Mouse (Mus musculus) embryonic facial prominence, embryonic 13.5 days (tissue): Measurements from ENCODE around the gene Tdrd12. TPM values are rescaled to one million over a fixed set of nuclear protein-coding genes. Genes with fewer than 3 reads are reported as not detected.
"Not testable (repeated sequence)": the region's sequence is repeated elsewhere in the genome, so short reads cannot be mapped to it uniquely, and the experiment has no call there.

Experiments
- ATAC-seq: fragments of 200-750 bp; cut with Nextera tagmentation; 2 replicates; pipeline ENCODE4 v1.8.0; 2017; ENCODE audit warnings: low read depth; ENCODE audit not compliant: insufficient number of reproducible peaks, insufficient read depth, low FRiP score, low TSS enrichment
- H3K27ac ChIP-seq: fragments of 300-500 bp; sonication (generic); 2 replicates; pipeline ENCODE4 v1.5.1; 2015; ENCODE audit warnings: moderate library complexity, mild to moderate bottlenecking, inconsistent platforms
- H3K27me3 ChIP-seq: fragments of 300-500 bp; sonication (generic); 2 replicates; pipeline ENCODE4 v1.6.1; 2015; ENCODE audit warnings: mild to moderate bottlenecking, inconsistent platforms
- H3K36me3 ChIP-seq: fragments of 300-500 bp; sonication (generic); 2 replicates; pipeline ENCODE4 v1.6.1; 2015; ENCODE audit warnings: mild to moderate bottlenecking, inconsistent platforms
- H3K4me1 ChIP-seq: fragments of 300-500 bp; sonication (generic); 2 replicates; pipeline ENCODE4 v1.6.1; 2015; ENCODE audit warnings: inconsistent platforms
- H3K4me2 ChIP-seq: fragments of 300-500 bp; sonication (generic); 2 replicates; pipeline ENCODE4 v1.6.1; 2015; ENCODE audit warnings: moderate library complexity, mild to moderate bottlenecking, inconsistent platforms
- H3K4me3 ChIP-seq: fragments of 300-500 bp; sonication (generic); 2 replicates; pipeline ENCODE4 v1.5.1; 2015; ENCODE audit warnings: mild to moderate bottlenecking, inconsistent platforms
- H3K9ac ChIP-seq: fragments of 300-500 bp; sonication (generic); 2 replicates; pipeline ENCODE4 v1.6.1; 2015; ENCODE audit warnings: mild to moderate bottlenecking, inconsistent platforms
- H3K9me3 ChIP-seq: fragments of 300-500 bp; sonication (generic); 2 replicates; pipeline ENCODE4 v1.6.1; 2016; ENCODE audit warnings: inconsistent platforms
- WGBS: fragments of 180-500 bp; shearing (Covaris S2); methylation state at CpG from one replicate; pipeline ENCODE4 v1.1.7; 2015; ENCODE audit warnings: mixed read lengths; 5-methylcytosine and 5-hydroxymethylcytosine counted together
- polyA plus RNA-seq: library from polyadenylated mRNA; unstranded; fragments of >200 nt; fragmentation: Nextera tagmentation; extraction: Ambion mirVana; gene quantifications from 2 replicates; pipeline ENCODE4 v1.2.1, GENCODE M21; 2015

Gene Tdrd12
- polyA plus RNA-seq, 1 experiment from 2014 or later = 0.76 TPM

DNA sequence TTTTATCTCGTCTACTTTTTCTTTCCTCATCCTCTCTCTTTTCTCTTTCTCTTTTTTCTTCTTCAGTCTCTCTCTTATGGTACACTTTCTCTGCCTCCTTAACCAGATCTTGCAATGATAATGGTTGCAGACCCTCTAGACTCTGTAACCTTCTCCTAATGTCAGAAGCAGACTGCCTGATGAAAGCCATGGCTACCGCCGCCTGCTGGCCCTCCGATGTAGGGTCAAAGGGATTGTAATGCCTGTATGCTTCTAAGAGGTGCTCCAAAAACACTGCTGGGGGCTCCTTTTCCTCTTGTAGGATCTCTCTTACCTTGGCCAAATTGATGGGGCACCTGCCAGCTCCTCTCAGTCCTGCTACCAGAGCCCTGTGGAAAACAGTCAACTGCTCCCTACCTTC lies 32.2 kb upstream of the Tdrd12 start:
- H3K4me3 ChIP-seq, H3K9me3 ChIP-seq, H3K4me1 ChIP-seq, H3K36me3 ChIP-seq, H3K9ac ChIP-seq, ATAC-seq, H3K27ac ChIP-seq, H3K4me2 ChIP-seq, H3K27me3 ChIP-seq: not testable (repeated sequence)
- WGBS = 93% methylated on average over 4 of the region's 4 CpGs

DNA sequence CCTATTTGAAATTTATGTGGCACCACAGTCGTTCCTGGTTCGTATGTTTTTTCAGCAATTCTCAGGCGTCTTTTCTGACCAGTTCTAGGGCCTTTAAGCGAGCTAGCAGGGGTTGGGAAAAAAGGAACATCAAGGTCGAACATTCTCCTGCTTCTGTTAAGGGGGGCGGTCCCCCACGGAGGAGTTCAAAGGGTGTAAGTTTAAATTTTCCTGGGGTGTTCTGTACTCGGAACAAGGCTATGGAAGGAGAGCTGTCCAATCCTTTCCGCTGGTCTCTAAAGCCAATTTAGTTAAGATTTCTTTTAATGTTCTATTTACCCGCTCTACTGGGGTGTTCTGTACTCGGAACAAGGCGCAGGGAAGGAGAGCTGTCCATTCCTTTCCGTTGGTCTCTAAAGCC lies 28.4 kb upstream of the Tdrd12 start:
- not testable (repeated sequence) for H3K4me1 ChIP-seq, H3K9me3 ChIP-seq, H3K4me2 ChIP-seq, H3K27ac ChIP-seq, ATAC-seq, H3K9ac ChIP-seq, H3K4me3 ChIP-seq, H3K27me3 ChIP-seq, H3K36me3 ChIP-seq
- 78% methylated on average over 13 of the region's 13 CpGs for WGBS

DNA sequence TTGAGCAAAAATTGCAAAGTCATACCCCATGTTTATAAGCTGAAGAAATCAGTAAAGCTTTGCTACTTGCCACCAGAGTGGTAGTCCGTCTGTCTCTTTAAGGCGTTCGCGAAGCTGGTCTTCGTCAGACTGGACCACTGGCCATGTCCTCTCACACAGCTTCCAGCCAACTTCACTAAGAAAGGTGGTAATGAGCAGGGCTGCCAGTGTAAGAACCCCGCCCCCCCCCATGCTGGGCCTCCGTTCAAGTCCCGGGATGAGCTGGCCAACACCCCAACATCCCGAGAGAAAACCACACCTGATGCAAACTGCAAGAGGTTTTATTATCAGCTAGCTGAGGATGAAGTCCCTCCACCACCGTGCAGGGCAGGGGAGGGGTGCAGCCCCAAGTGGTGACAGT lies 27.3 kb upstream of the Tdrd12 start:
- not testable (repeated sequence) for H3K9me3 ChIP-seq, H3K9ac ChIP-seq, ATAC-seq, H3K36me3 ChIP-seq, H3K27me3 ChIP-seq, H3K4me2 ChIP-seq, H3K27ac ChIP-seq, H3K4me1 ChIP-seq, H3K4me3 ChIP-seq
- 89% methylated on average over 10 of the region's 10 CpGs for WGBS

DNA sequence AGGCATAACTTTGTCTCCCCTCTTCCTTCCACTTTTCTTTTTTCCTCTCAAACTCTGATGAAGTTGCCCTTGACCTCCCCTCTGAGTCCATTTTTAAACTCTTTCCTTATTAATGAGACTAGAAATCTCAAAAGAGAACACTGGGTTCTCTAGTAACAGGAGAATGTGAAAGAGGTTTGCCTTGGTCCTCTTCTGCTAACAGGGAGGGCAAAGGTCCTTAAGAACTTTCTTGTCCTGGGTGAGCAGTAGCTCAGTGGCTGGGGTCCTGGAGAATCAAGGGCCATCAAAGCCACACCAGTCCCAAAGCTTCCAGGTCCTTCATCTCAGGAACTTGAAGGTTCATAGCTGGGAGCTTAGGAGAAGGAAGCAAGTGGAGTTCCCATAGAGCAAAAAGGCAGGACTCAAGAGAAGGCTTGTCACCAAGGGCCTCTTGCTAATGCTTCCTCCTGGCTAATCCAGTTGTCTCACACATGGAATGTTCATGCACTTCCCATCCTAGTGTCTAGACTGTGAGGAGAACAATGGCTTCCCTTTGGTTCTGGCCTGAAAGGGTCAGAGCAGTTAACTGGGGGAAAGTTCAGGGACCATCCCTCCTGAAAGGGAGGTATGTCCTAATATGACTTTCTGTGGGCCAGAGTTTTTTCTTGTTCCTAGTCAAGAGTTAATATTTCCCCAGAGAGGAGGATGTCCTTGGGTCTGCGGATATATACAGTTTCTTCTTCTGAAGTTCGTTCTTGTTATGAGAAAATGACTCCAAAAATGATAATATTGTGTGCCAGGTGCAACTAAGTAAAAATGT lies 26.7 kb upstream of the Tdrd12 start:
- no peak overlapping the region for H3K4me3 ChIP-seq

DNA sequence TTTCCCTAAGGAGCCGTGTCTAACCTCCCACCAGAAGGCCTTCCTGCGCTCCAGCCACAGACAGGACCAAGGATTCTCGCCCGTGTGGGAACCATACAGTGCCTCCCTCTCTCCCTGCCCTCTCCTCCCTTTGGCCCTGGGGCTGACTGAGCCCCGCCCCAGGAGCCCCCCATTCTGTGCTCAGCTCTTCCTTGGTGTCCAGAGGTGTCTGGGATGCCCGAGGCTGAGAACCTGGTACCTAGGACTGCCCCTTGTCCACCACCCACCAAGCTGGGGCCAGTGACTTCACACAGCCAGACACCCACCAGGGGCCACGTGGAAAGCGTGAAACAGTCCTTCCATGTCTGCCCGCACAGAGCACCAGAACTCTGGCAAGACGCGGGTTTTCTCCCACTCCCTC lies 25.5 kb upstream of the Tdrd12 start:
- no peak overlapping the region for H3K27ac ChIP-seq
- ATAC-seq = no peak
- H3K4me2 ChIP-seq = no peak overlapping the region

More for the DNA sequence above, 26.7 kb upstream of the Tdrd12 start:
- H3K27me3 ChIP-seq = no peaks in the 10 kb centered on the region
- H3K4me2 ChIP-seq = no peak overlapping the region
- H3K4me1 ChIP-seq = 0 out of 2 replicates have a peak, but pooled peaks cover 6% of the 10 kb centered on the region
- H3K27ac ChIP-seq = no peak overlapping the region
- no peak for ATAC-seq
- H3K36me3 ChIP-seq = no peaks in the 10 kb centered on the region
- H3K9ac ChIP-seq = no peak overlapping the region
- no peaks in the 10 kb centered on the region for H3K9me3 ChIP-seq
- WGBS = 87% methylated on average over 2 of the region's 2 CpGs

DNA sequence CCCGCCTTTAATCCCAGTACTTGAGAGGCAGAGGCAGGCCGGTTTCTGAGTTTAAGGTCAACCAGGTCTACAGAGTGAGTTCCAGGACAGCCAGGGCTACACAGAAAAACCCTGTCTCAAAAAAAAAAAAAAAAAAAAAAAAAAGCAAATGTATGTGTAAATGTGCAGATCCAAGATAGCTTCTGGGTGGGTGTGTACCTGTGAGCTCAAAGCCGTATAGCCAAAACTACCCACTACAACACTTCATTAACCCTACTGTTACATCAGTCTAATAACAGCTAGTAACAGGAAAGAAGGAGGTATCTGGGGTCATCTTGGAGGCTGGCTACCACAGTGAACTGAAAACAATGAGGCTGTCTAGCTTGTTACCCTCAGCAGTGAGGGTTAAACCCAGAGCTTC lies 22.3 kb upstream of the Tdrd12 start:
- Histone ChIP-seq H3K4me3 (no peak overlapping the region), H3K4me1 (peaks cover 12% of the 10 kb centered on the region), H3K27me3 (no peaks in the 10 kb centered on the region), H3K36me3 (no peaks in the 10 kb centered on the region), H3K9me3 (no peaks in the 10 kb centered on the region), H3K9ac (no peak overlapping the region), H3K4me2 (no peak overlapping the region), H3K27ac (no peak overlapping the region)
- WGBS = 87% methylated on average over 3 of the region's 3 CpGs
- ATAC-seq = no peak

More for the DNA sequence above, 25.5 kb upstream of the Tdrd12 start:
- H3K4me3 ChIP-seq = no peak overlapping the region
- no peaks in the 10 kb centered on the region for H3K9me3 ChIP-seq
- H3K27me3 ChIP-seq = no peaks in the 10 kb centered on the region
- H3K4me1 ChIP-seq = 0 out of 2 replicates have a peak, but pooled peaks cover 6% of the 10 kb centered on the region
- WGBS = 66% methylated on average over 11 of the region's 11 CpGs
- H3K9ac ChIP-seq = no peak overlapping the region
- no peaks in the 10 kb centered on the region for H3K36me3 ChIP-seq

DNA sequence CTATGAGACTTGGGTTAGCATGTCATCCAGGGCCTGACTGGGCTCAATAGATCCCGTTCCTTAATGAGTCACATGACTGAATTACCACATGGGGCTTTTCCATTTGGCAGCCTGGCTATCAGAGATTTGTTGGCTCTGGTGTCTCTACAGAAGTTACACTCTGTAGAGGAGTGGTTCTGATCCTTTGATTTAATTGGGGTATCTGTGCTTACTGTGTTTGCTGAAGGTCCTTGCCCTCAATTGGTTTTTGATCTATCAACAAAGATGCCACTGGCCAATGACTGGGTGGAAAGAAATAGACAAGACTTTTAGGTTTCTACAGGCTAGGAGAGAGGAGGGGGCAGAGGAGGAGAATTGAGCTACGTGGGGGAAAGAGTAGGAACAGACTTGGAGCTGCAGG lies 21.1 kb upstream of the Tdrd12 start:
- H3K9me3 ChIP-seq = no peaks in the 10 kb centered on the region
- H3K4me3 ChIP-seq = no peak overlapping the region
- no peak for ATAC-seq
- 54% methylated on average over 2 of the region's 2 CpGs for WGBS
- H3K4me2 ChIP-seq = no peak overlapping the region
- H3K9ac ChIP-seq = no peak overlapping the region
- peaks cover 21% of the 10 kb centered on the region for H3K4me1 ChIP-seq
- no peaks in the 10 kb centered on the region for H3K27me3 ChIP-seq
- no peak overlapping the region for H3K27ac ChIP-seq
- H3K36me3 ChIP-seq = no peaks in the 10 kb centered on the region

DNA sequence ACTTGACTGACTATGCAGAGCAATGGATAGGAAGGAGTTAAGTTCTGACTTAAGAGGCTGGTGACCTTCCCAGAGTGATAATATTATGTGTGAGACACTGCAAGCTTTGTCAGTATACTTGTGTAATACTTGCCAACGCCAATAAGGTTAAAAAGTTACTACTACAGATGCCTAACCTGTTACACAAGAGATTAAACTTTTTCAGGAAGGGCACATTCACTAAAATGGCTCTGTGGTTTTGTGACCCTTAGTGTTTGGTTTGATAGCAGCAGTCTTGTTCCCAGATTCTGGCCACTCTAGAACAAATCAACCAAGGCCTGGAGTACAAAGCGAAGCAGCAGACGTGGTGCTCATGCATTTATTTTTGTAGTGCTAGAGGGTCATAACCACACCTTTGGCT lies 20.0 kb upstream of the Tdrd12 start:
- no peak overlapping the region for H3K27ac ChIP-seq
- no peaks in the 10 kb centered on the region for H3K9me3 ChIP-seq
- peaks cover 21% of the 10 kb centered on the region for H3K4me1 ChIP-seq
- no peaks in the 10 kb centered on the region for H3K27me3 ChIP-seq
- no peak overlapping the region for H3K4me2 ChIP-seq
- 83% methylated on average over 3 of the region's 3 CpGs for WGBS
- ATAC-seq = no peak
- H3K4me3 ChIP-seq = no peak overlapping the region
- no peaks in the 10 kb centered on the region for H3K36me3 ChIP-seq
- no peak overlapping the region for H3K9ac ChIP-seq

DNA sequence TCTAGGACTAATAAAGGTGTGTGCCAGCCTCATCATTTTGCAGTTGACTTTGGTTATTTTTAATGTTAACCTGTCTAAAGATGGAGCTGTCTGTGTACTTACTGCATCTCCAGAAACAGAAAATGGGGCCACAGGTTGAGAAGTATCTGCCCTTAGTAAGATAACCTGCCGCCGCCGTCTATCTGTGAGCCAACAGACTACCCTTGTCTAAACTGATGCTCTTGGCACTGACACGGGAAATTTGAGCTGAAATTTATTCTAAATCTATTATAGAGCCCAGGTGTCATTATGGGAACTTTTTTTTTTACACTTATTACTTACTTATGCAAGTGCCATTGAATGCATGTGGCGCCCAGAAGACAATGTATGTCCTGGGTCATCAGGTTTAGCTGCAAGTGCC lies 19.4 kb upstream of the Tdrd12 start:
- no peaks in the 10 kb centered on the region for H3K9me3 ChIP-seq
- 90% methylated on average over 5 of the region's 5 CpGs for WGBS
- H3K4me2 ChIP-seq = no peak overlapping the region
- no peak overlapping the region for H3K4me3 ChIP-seq
- H3K36me3 ChIP-seq = no peaks in the 10 kb centered on the region
- no peaks in the 10 kb centered on the region for H3K27me3 ChIP-seq
- H3K9ac ChIP-seq = no peak overlapping the region
- H3K27ac ChIP-seq = no peak overlapping the region
- no peak for ATAC-seq
- H3K4me1 ChIP-seq = peaks cover 21% of the 10 kb centered on the region

DNA sequence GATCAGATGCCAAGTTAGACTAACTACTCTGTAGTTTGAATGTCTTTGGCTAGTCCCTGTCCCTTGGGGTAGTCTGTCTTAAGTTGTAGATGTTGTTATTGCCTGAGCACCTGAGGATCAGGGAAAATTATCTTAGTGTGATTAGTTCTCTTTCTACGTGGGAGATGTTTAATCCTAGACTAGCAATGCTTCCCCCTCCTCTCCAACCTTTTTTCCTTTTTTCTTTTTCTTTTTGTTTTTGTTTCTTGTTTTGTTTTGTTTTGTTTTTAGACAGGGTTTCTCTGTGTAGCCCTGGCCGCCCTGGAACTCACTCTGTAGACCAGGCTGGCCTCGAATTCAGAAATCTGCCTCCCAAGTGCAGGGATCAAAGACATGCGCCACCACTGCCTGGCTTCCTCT lies 18.7 kb upstream of the Tdrd12 start, which contains the start of gene Nudt19:
Nudt19 (minus strand) TSS at position 100 of the 399 bp plus-strand sequence.
- H3K36me3 ChIP-seq = peaks cover 3% of the 10 kb centered on the region
- 70% methylated on average over 4 of the region's 4 CpGs for WGBS
- peak within 1 kb of the TSS; percentile 93 for H3K9ac ChIP-seq
- peak within 1 kb of the TSS; percentile 89 for H3K4me2 ChIP-seq
- no peaks in the 10 kb centered on the region for H3K27me3 ChIP-seq
- H3K9me3 ChIP-seq = no peaks in the 10 kb centered on the region
- H3K4me3 ChIP-seq = peak within 1 kb of the TSS; percentile 76
- no peak for ATAC-seq
- H3K4me1 ChIP-seq = peaks cover 21% of the 10 kb centered on the region
- peak within 1 kb of the TSS; percentile 93 for H3K27ac ChIP-seq

DNA sequence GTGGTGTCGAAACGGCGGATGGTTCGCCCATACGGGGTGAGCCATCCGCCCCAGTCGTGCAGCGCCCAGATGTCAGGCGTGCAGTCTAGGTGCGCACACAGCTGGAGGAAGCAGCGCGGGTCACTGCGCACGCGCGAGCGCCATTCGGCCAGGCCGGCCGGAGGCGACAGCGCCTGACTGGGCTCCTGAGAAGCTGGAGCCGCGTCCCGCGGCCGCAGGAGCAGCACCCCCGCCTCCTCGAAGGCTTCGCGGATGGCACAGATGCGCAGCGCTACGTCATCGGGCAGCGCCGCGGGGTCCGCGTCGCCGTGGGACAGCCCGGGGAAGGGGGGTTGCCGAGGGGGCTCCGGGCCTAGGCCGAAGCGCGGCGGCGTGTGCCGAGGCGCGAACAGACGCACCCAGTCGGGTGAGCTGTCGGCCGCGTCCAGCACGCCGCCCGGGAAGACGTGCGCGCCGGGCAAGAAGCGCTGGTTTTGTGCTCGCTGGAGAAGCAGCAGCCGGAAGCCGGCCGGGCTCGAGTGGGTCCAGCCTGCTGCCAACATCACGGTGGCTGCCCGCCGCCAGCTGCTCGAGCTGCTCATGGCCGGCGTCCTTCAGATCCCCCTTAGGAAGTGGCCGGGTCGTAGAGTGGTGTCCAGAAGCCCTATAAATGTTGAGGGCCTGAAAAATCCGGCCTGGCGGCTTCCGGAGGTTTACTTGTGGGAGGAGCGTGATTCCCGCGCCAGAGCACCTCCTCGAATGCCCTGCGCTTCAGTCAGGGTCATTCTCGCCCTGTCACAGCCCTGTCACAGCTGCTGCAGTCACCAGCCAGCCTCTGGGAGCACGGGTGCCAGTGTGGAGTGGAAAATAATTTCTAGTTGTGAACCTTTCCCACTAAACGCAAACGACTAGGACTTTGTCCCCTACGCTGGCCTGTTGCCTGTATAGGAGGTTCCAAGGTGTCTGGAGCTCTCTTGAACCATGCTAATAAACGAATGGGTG lies 18.0 kb upstream of the Tdrd12 start:
- ATAC-seq = peak; percentile 88
- peaks cover 16% of the 10 kb centered on the region for H3K4me1 ChIP-seq
- H3K4me2 ChIP-seq = peak overlapping the region; percentile 89
- peaks cover 10% of the 10 kb centered on the region for H3K36me3 ChIP-seq
- H3K9me3 ChIP-seq = no peaks in the 10 kb centered on the region
- under 1% methylated on average over 93 of the region's 93 CpGs for WGBS
- peak overlapping the region; percentile 93 for H3K9ac ChIP-seq
- H3K27ac ChIP-seq = peak overlapping the region; percentile 93
- peak overlapping the region; percentile 76 for H3K4me3 ChIP-seq
- no peaks in the 10 kb centered on the region for H3K27me3 ChIP-seq
